ENCODE assay signal across 8 mouse cellular contexts in the genomic region with DNA sequence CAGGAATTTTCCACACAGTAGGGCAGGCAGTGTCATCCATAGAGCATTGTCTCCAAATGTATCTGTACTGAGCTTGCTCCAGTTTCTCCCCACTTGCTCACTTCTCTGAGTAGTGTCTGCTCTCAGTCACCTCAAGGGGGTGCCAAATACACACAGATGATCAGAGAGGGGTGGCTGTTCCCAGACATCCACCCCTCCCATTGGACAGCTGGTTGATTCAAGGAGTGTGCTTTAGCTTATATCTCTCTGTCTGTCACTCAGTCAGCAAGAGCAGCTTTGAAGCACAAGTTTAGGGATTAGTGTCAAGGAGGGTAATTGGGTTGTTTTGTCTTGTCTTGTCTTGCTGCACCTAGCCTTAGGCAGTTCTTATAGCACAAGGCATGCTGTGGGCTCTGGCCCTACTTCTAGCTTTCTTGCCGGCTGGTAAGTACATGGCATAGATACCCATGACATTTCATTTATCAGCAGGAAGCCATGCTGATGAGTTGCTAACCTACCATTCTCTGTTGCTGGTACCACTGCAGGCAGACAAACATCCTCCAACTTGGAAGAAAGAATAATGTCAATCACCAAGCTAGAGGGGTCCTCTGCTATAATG.
DNase-seq lines count a peak whose midpoint lies in the region; ATAC-seq and TF ChIP-seq lines count a peak whose summit lies in the region.

No protein-coding gene starts in this region.

- peak; percentile 4 for TF ChIP-seq CTCF in C2C12 (IDR thresholded peaks at IDR 0.05; ENCODE audit: control insufficient read depth, insufficient read depth, insufficient read length)
- TF ChIP-seq CTCF in liver, postnatal 0 days (IDR thresholded peaks at IDR 0.05; ENCODE audit: low read depth): peak; percentile 94

- H3K79me2 ChIP-seq in C2C12 (ENCODE audit: control insufficient read depth, insufficient read depth): no peaks in the 10 kb centered on the region

- no peak overlapping the region for H3K9ac ChIP-seq in heart, embryonic 15.5 days
- peak overlapping the region; percentile 37; the same call in 1 of the 2 replicates for H3K9ac ChIP-seq in liver, postnatal 0 days (replicated peaks)
- H3K9ac ChIP-seq in neural tube, embryonic 15.5 days (replicated peaks): no peak overlapping the region

- H3K4me2 ChIP-seq in heart, embryonic 15.5 days: no peak overlapping the region
- H3K4me2 ChIP-seq in liver, postnatal 0 days (ENCODE audit: low read depth, low read length): peak overlapping the region; percentile 55
- no peak overlapping the region for H3K4me2 ChIP-seq in neural tube, embryonic 15.5 days

- H3ac ChIP-seq in C2C12 (ENCODE audit: control insufficient read depth, insufficient read length, low read depth): no peak overlapping the region

- ATAC-seq in heart, embryonic 15.5 days (replicated peaks; ENCODE audit: insufficient number of reproducible peaks, insufficient read depth, low FRiP score, low read depth): peak; percentile 53; the same call in 1 of the 2 replicates
- ATAC-seq in liver, postnatal 0 days: peak; percentile 87
- peak; percentile 78 for ATAC-seq in neural tube, embryonic 15.5 days (ENCODE audit: low FRiP score)

- WGBS in heart, embryonic 15.5 days: 43% methylated on average over 1 of the region's 1 CpGs
- WGBS in liver, postnatal 0 days (ENCODE audit: insufficient replicate concordance): 47% methylated on average over 1 of the region's 1 CpGs
- WGBS in neural tube, embryonic 15.5 days: 72% methylated on average over 1 of the region's 1 CpGs

- no peak overlapping the region for H3K4me3 ChIP-seq in C2C12 (ENCODE audit: insufficient read depth, poor library complexity, severe bottlenecking)
- no peak overlapping the region for H3K4me3 ChIP-seq in heart, embryonic 15.5 days
- H3K4me3 ChIP-seq in liver, postnatal 0 days (ENCODE audit: low read depth, low read length): 0 out of 2 replicates have a peak overlapping the region, but pooled peaks have one; percentile 15
- H3K4me3 ChIP-seq in neural tube, embryonic 15.5 days (replicated peaks): no peak overlapping the region

- no peaks in the 10 kb centered on the region for H3K9me3 ChIP-seq in heart, embryonic 15.5 days (replicated peaks)
- no peaks in the 10 kb centered on the region for H3K9me3 ChIP-seq in liver, postnatal 0 days (ENCODE audit: low read length)
- H3K9me3 ChIP-seq in neural tube, embryonic 15.5 days (replicated peaks): no peaks in the 10 kb centered on the region

- H3K27ac ChIP-seq in heart, embryonic 15.5 days: no peak overlapping the region
- H3K27ac ChIP-seq in liver, postnatal 0 days (ENCODE audit: low read depth): peak overlapping the region; percentile 69
- no peak overlapping the region for H3K27ac ChIP-seq in neural tube, embryonic 15.5 days (replicated peaks)

- no peaks in the 10 kb centered on the region for H3K4me1 ChIP-seq in heart, embryonic 15.5 days (replicated peaks)
- H3K4me1 ChIP-seq in liver, postnatal 0 days (ENCODE audit: insufficient read depth): no peaks in the 10 kb centered on the region
- no peaks in the 10 kb centered on the region for H3K4me1 ChIP-seq in neural tube, embryonic 15.5 days

- no peaks in the 10 kb centered on the region for H3K79me3 ChIP-seq in C2C12 (ENCODE audit: low read depth)

- DNase-seq in ZHBTc4 (ENCODE audit: low read depth, low spot score): peak; percentile 61
- DNase-seq in embryo, embryonic 10 days (ENCODE audit: low spot score): peak; percentile 75
- DNase-seq in kidney, postnatal 36 days: peak; percentile 31 to 57
- DNase-seq in liver, postnatal 0 days: peak; percentile 71
- no peak for DNase-seq in urinary bladder, postnatal 10 days (ENCODE audit: low spot score)

- H3K36me3 ChIP-seq in C2C12 (ENCODE audit: control insufficient read depth, insufficient read depth): no peaks in the 10 kb centered on the region
- H3K36me3 ChIP-seq in heart, embryonic 15.5 days: no peaks in the 10 kb centered on the region
- H3K36me3 ChIP-seq in liver, postnatal 0 days (replicated peaks; ENCODE audit: insufficient read depth, low read length): no peaks in the 10 kb centered on the region
- H3K36me3 ChIP-seq in neural tube, embryonic 15.5 days: no peaks in the 10 kb centered on the region

- TF ChIP-seq EP300 in liver, postnatal 0 days (IDR thresholded peaks at IDR 0.05; ENCODE audit: low read depth): no peak

- no peaks in the 10 kb centered on the region for H3K27me3 ChIP-seq in C2C12 (ENCODE audit: control insufficient read depth, insufficient read depth, insufficient read length)
- H3K27me3 ChIP-seq in heart, embryonic 15.5 days: no peaks in the 10 kb centered on the region
- H3K27me3 ChIP-seq in liver, postnatal 0 days (ENCODE audit: insufficient read depth, low read length): no peaks in the 10 kb centered on the region
- H3K27me3 ChIP-seq in neural tube, embryonic 15.5 days (replicated peaks): no peaks in the 10 kb centered on the region

TF ChIP-seq in C2C12, 6 proteins besides CTCF, POLR2A, EP300 and RAD21:
- TF ChIP-seq FOSL1 (IDR thresholded peaks at IDR 0.05; ENCODE audit: insufficient read depth, low read length, poor library complexity, severe bottlenecking) (no peak), USF1 (IDR thresholded peaks at IDR 0.05; ENCODE audit: low read depth) (no peak), MAX (IDR thresholded peaks at IDR 0.05) (no peak), MYOD1 (IDR thresholded peaks at IDR 0.05; ENCODE audit: control insufficient read depth, insufficient read length, low read depth) (no peak)
